Mouse (Mus musculus) splenic B cell, adult 2 months (primary cell): Measurements from ENCODE around the gene Mpped2.

Experiments
- DNase-seq: peaks from one replicate; pipeline ENCODE4 v3.0.0-alpha.2; 2011; ENCODE audit warnings: low read depth, low spot score
- H3K27me3 ChIP-seq: 2 replicates; pipeline ENCODE4 v1.6.1; 2012; ENCODE audit warnings: mild to moderate bottlenecking, low read length, moderate library complexity, mixed read lengths; ENCODE audit not compliant: control insufficient read depth, poor library complexity, insufficient read depth, severe bottlenecking
- H3K36me3 ChIP-seq: 2 replicates; pipeline ENCODE4 v1.6.1; 2012; ENCODE audit warnings: mild to moderate bottlenecking, low read length, moderate library complexity, mixed read lengths; ENCODE audit not compliant: control insufficient read depth, poor library complexity, insufficient read depth, severe bottlenecking

Gene Mpped2

GRCm38 (mm10) chr2:106692405-106692782 lies 675 bp upstream of the Mpped2 start:
- no peaks in the 10 kb centered on the region for H3K27me3 ChIP-seq
- H3K36me3 ChIP-seq = no peaks in the 10 kb centered on the region
- DNase-seq = no peak

GRCm38 (mm10) chr2:106693702-106694566 lies 865 bp downstream of the Mpped2 start:
- Histone ChIP-seq H3K36me3 (no peaks in the 10 kb centered on the region), H3K27me3 (no peaks in the 10 kb centered on the region)
- no peak for DNase-seq

GRCm38 (mm10) chr2:106694567-106694885 lies 1.5 kb downstream of the Mpped2 start:
- DNase-seq = no peak
- Histone ChIP-seq H3K36me3 (no peaks in the 10 kb centered on the region), H3K27me3 (no peaks in the 10 kb centered on the region)

- H3K27me3 ChIP-seq = no peaks in the 10 kb centered on the region
- H3K36me3 ChIP-seq = no peaks in the 10 kb centered on the region
- no peak for DNase-seq
Measured at GRCm38 (mm10) chr2:106694886-106695733, 2.0 kb downstream of the Mpped2 start.

GRCm38 (mm10) chr2:106695734-106696022 lies 2.6 kb downstream of the Mpped2 start:
- H3K27me3 ChIP-seq = no peaks in the 10 kb centered on the region
- no peaks in the 10 kb centered on the region for H3K36me3 ChIP-seq
- no peak for DNase-seq

- no peaks in the 10 kb centered on the region for H3K36me3 ChIP-seq
- no peak for DNase-seq
- no peaks in the 10 kb centered on the region for H3K27me3 ChIP-seq
Measured at GRCm38 (mm10) chr2:106696372-106696771, 3.3 kb downstream of the Mpped2 start.

- Histone ChIP-seq H3K27me3 (no peaks in the 10 kb centered on the region), H3K36me3 (no peaks in the 10 kb centered on the region)
- no peak for DNase-seq
Measured at GRCm38 (mm10) chr2:106705664-106706063, 12.6 kb downstream of the Mpped2 start.

- Histone ChIP-seq H3K27me3 (no peaks in the 10 kb centered on the region), H3K36me3 (no peaks in the 10 kb centered on the region)
- no peak for DNase-seq
Measured at GRCm38 (mm10) chr2:106707136-106707535, 14.1 kb downstream of the Mpped2 start.

- no peaks in the 10 kb centered on the region for H3K36me3 ChIP-seq
- DNase-seq = no peak
Measured at GRCm38 (mm10) chr2:106710862-106711477, 17.9 kb downstream of the Mpped2 start.

GRCm38 (mm10) chr2:106711506-106711905 lies 18.4 kb downstream of the Mpped2 start:
- DNase-seq = no peak
- H3K36me3 ChIP-seq = no peaks in the 10 kb centered on the region
- no peaks in the 10 kb centered on the region for H3K27me3 ChIP-seq

More at GRCm38 (mm10) chr2:106710862-106711477, 17.9 kb downstream of the Mpped2 start:
- H3K27me3 ChIP-seq = no peaks in the 10 kb centered on the region

- no peaks in the 10 kb centered on the region for H3K27me3 ChIP-seq
- H3K36me3 ChIP-seq = no peaks in the 10 kb centered on the region
- no peak for DNase-seq
Measured at GRCm38 (mm10) chr2:106713151-106713550, 20.1 kb downstream of the Mpped2 start.

- Histone ChIP-seq H3K27me3 (no peaks in the 10 kb centered on the region), H3K36me3 (no peaks in the 10 kb centered on the region)
- DNase-seq = no peak
Measured at GRCm38 (mm10) chr2:106715674-106716364, 22.8 kb downstream of the Mpped2 start.

GRCm38 (mm10) chr2:106716365-106716717 lies 23.3 kb downstream of the Mpped2 start:
- no peak for DNase-seq
- no peaks in the 10 kb centered on the region for H3K36me3 ChIP-seq

GRCm38 (mm10) chr2:106718888-106719287 lies 25.8 kb downstream of the Mpped2 start:
- Histone ChIP-seq H3K36me3 (no peaks in the 10 kb centered on the region), H3K27me3 (no peaks in the 10 kb centered on the region)
- DNase-seq = no peak

More at GRCm38 (mm10) chr2:106716365-106716717, 23.3 kb downstream of the Mpped2 start:
- no peaks in the 10 kb centered on the region for H3K27me3 ChIP-seq
